In genomic region chr11:32737729-32738128, GRCm38 (mm10) we compare ENCODE assay signal across 24 mouse cellular contexts.
DNase-seq lines count a peak whose midpoint lies in the region; ATAC-seq and TF ChIP-seq lines count a peak whose summit lies in the region.
"Had no signal": no experiment of that assay in that cellular context is flagged by ENCODE, and none has a peak within 500 bp of the region (broad histone marks: within the 10 kb centered on the region; RNA-seq: fewer than 3 reads in every experiment).

No protein-coding gene starts in this region.

- DNase-seq in frontal cortex, postnatal 10 days (ENCODE audit: low spot score in 2 of 2) = no peak
- no peak for DNase-seq in testis, postnatal 14 days (ENCODE audit: low spot score)
- no peak for DNase-seq in urinary bladder, adult 18-20 months (ENCODE audit: low spot score in 2 of 2)
- DNase-seq: adrenal gland, adult 2 months; adrenal gland, postnatal 10 days; adrenal gland, postnatal 25 days; B cell, adult 2 months; cerebellum, adult 11-12 months; cerebellum, adult 9-10 months; cerebellum, postnatal 25 days; embryo, embryonic 11 days had no signal

- H3K4me1 ChIP-seq in testis, adult 2 months (ENCODE audit: control insufficient read depth, insufficient read depth, low read length) = no peaks in the 10 kb centered on the region
- H3K4me1 ChIP-seq: embryonic facial prominence, embryonic 13.5 days; embryonic facial prominence, embryonic 15.5 days; forebrain, embryonic 10.5 days; forebrain, embryonic 12.5 days had no signal

- peak overlapping the region; percentile 68 for H3K4me3 ChIP-seq in testis, adult 2 months (ENCODE audit: control insufficient read depth, low read depth, low read length)
- H3K4me3 ChIP-seq: embryonic facial prominence, embryonic 13.5 days; embryonic facial prominence, embryonic 15.5 days; erythroblast, embryonic 14.5 days; forebrain, embryonic 10.5 days; forebrain, embryonic 12.5 days had no signal

- peak; percentile 66 for ATAC-seq in frontal cortex, adult (ENCODE audit: low TSS enrichment)
- ATAC-seq: activated CD4-positive, CD25-positive, alpha-beta regulatory T cell, adult 4 months; CD4-positive, CD25-positive, alpha-beta regulatory T cell, adult 4 months; forebrain, embryonic 14.5 days; forebrain, embryonic 16.5 days; Patski had no signal

- no peak for TF ChIP-seq CTCF in testis, adult 2 months (IDR thresholded peaks at IDR 0.05; ENCODE audit: control insufficient read depth, insufficient read depth, insufficient replicate concordance, low read depth, low read length)

- H3K36me3 ChIP-seq in testis, adult 2 months (ENCODE audit: control insufficient read depth, insufficient read depth, low read length) = peaks cover 4% of the 10 kb centered on the region

- H3K27me3 ChIP-seq in testis, adult 2 months (ENCODE audit: control insufficient read depth, insufficient read depth, low read length) = no peaks in the 10 kb centered on the region
- H3K27me3 ChIP-seq: CH12.LX; embryonic facial prominence, embryonic 13.5 days; embryonic facial prominence, embryonic 15.5 days; forebrain, embryonic 12.5 days; Patski had no signal

- no peak for TF ChIP-seq POLR2A in testis, adult 2 months (IDR thresholded peaks at IDR 0.05; ENCODE audit: control insufficient read depth, low read depth, low read length)

- H3K27ac ChIP-seq in testis, adult 2 months (ENCODE audit: control insufficient read depth, insufficient read depth, low read depth, low read length) = no peak overlapping the region
- H3K27ac ChIP-seq: embryonic facial prominence, embryonic 13.5 days; embryonic facial prominence, embryonic 15.5 days; forebrain, embryonic 10.5 days; forebrain, embryonic 12.5 days had no signal
